Mouse (Mus musculus): ENCODE data around the gene Taf8.

Gene Taf8

DNA sequence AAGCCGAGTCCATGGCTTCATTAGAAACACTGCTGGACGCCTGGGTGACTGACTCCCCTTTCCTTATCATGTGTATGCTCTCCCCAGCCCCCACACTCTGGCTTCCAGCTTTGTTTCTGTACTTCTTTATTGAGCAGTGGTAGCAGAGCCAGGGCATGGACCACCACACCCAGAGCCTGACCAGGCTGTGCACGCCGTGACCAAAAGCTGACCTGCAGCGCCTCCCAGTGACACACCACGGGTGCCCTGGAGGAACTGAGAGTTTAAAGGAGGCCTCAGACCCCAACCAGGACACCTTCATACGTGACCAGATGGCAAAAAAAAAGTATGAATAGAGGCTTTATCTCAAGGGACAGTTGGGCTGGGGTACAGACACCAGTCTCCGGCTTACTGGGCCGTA is 11.3 kb downstream of the Taf8 start:
- no peak for DNase-seq (ENCODE audit: extremely low spot score, low read depth, low spot score)

DNA sequence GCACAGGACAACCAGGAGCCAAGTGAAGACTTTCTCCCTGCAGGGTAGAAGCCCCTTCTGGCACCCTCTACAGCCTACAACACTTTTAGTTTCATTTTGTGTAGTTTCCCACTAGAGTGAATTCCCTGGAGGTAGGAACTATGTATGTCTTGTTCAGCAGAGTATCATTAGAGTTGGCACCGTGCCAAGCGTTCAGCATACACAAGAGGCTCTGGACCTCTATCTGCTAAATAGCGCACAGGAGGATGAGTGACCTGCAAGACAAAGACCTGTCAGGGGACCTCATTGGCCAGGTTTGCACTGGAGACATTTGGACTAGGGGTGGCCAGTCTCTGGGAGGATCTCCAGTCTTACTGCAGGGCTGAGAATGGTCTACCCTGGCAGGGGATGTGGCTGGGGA is 16.3 kb downstream of the Taf8 start:
- no peak for DNase-seq (ENCODE audit: extremely low spot score, low read depth, low spot score)

DNA sequence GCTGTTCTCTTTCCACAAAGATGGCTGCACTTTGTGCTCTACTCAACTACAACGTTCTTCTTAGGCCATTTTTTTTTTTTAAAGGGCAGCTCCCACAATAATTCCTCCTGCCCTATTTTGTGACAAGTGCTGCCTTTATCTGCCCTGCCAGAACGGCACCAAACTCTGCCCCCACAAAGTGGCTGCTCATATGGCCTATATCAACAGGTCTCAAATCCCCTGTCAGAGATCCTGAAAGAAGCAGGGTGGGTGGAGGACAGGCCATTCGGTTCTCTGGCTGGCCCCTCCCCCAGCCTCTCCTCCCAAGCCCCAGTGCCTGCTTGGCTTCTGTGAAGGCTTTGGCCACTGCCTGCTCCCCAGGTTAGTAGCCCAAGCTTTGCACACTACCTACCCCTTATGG is 17.1 kb downstream of the Taf8 start:
- DNase-seq (ENCODE audit: extremely low spot score, low read depth, low spot score): no peak

DNA sequence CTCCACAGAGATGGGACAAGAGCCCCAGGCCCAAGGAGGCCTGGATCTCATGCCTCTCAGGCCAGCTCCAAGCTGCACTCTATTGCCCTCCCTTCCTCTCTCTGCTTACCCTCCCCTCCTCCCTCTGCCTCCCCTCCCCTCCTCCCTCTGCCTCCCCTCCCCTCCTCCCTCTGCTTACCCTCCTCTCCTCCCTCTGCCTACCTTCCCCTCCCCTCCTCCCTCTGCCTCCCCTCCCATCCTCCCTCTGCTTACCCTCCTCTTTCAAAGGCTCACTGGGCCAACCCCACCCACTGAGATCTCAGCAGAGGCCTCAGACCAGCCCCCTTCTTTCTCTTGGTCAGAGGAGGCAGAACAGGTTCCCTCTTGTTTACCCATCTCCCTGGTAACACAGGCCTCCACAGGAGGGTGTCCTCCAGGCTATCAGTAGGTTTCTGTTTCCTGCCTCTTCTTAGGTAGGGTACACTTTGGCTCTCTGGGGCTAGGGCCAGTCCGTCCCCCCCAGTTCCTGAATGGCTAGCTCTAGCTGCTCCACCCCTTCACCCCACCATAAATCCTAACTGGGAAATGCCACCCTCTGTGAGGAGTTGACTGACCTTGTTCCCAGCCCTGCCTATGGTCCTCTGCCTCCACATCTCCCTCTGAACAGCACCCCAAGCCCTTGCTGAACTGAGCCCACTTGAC is 17.7 kb downstream of the Taf8 start:
- no peak for DNase-seq (ENCODE audit: extremely low spot score, low read depth, low spot score)

DNA sequence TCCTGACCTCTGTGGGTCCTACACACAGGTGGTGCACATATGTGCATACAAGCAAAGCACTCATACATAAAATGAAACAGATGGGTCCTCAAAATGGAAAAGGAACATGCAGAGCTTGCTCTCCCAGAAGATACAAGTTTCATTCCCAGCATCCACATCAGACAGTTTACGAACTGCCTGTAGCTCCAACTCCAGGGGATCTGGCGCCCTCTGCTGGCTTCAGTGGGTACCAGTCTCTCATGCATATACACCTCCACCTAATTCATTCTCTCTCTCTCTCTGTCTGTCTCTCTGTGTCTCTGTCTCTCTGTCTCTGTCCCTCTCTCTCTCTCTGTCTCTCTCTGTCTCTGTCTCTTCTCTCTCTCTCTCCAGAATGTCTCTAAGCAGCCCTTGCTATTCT is 19.7 kb downstream of the Taf8 start:
- no peak for DNase-seq (ENCODE audit: extremely low spot score, low read depth, low spot score)

DNA sequence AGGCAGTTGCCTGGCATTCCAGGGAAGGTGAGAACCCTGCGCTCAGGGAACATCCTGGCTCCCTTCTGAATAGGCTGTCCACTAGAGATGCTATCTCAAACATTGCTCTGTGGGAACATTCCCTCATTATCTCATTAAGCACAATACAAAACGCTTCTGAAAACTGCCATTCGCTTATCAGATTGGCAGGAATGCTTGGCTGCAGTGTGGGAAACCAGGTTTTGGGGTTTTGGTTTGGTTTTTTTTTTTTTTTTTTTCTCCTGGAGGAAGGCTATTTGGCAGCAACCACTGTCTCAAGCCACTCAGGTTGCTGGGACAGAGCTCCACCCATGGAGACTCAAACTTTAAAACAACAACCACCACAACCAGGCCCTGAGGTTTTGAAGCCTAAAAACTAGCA is 22.2 kb downstream of the Taf8 start:
- no peak for DNase-seq (ENCODE audit: extremely low spot score, low read depth, low spot score)

DNA sequence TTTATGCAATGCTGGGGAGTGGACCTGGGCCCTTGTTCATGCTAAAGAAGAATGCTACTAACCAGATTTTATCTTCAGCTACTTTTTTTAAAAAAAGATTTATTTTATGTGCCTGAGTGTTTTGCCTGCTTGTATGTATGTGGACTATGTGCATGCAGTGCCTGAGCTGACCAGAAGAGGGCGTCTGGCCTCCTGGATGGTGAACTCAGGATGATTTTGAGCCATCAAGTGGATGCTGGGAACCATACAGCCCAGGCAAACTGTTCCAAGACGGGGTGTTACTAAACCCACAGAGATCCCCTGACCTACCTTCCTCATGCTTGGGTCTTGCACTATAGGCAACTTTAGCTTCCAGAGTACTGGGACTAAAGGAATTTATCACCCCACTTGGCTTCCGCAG is 26.4 kb downstream of the Taf8 start:
- DNase-seq (ENCODE audit: extremely low spot score, low read depth, low spot score): no peak

DNA sequence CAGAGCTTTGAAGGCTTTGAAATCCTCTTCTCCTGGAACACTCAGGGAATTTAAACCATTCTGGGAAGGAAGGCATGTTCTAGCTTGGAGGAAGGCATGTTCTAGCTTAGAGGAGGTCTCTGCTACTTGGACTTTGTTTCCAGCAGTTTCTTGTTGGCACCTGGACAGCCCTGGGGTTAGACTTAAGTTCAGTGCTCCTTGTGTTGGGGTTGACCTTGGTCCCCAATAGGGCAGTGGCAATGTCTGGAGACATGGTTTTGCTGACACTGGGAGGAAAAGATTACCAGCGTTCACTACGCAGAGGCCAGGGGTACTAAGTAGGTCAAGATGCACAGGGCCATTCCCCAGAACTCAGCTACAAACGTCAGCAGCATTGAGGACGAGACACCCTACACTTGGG is 26.9 kb downstream of the Taf8 start:
- no peak for DNase-seq (ENCODE audit: extremely low spot score, low read depth, low spot score)

DNA sequence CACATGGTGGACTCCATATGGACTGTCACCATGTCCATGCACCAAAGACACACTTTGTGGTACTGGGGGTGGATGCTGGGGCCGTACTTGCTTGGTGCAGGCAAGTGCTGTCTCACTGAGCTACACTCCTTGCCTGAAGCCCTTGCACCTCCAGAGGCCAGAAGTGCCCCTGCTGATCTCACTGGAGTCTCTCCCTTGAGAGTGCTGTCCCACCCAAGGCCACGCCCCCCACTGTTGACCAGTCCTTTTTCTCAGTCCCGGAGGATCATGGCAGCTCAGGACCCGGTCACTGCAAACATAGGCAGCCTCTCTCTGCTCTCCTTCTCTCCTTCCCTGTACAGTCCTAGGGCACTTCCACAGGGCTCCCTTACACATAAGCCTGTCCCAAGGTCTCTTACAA is 27.8 kb downstream of the Taf8 start:
- no peak for DNase-seq (ENCODE audit: extremely low spot score, low read depth, low spot score)

DNA sequence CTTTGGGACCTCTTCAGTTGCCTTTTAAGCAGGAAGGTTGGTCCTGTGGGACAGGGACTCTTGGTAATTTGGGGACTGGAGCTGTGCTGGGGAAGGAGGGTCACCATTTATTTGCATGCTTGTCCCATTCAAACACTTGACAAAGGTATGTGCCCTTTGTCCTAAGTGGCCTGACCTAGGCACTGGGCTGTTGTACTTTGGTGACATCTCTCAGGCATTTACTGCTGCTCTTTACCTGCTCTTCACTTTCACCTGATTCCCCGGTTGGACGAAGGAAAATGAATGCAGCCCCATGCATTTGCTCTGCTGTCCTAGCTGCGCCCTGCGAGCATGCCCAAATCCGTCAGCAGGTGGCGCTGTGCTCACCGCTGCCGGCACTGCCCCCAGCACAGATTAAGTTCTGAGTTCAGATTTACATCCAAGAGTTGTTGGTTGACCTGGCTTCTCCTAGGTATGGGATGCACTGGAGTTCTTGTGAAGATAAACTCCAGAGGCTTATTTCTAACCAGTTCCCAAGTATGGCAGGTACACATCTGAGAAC is 28.6 kb downstream of the Taf8 start:
- DNase-seq (ENCODE audit: extremely low spot score, low read depth, low spot score): no peak

DNA sequence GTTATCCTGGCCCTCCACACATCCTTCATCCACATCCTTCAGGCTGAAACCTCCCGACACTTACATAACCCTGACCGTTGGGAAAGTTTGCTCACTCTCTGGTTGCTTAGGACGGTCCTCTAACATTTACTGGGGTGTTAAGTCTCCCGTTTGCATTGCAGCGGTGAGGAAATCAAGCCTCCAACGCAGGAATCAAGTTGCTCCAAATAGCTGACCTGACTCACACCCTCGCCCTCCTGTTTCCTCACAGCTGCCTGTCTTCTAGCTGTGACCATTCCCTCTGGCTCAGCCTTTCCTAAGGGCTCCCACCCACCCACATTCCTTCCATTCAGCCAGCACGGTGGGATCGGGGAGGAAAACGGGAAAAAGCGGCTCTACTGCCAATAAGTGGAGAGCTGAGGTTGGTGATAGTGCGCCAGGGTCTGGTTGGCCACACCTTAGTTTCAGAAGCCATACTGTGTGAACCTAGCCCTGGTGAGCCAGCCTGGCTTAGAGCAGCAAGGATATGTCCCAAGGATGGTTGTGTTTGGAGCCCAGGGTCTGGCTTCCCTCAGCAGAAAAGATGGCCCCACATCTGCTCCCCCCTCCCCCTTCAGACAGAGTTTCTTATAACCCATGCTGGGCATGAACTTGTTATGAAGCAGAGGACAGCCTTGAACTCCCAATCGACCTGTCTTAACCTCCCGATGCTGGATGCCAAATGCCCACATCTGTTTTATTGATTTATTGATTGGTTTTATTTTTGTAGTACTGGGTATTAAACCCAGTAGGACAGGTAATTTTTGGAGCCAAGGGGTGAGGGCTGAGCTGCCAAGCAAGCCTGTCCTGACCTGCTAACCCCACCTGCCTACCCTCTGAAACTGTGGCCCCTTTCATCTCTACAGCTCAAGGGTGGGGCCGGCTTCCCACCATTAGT is 29.4 kb downstream of the Taf8 start:
- DNase-seq (ENCODE audit: extremely low spot score, low read depth, low spot score): no peak

DNA sequence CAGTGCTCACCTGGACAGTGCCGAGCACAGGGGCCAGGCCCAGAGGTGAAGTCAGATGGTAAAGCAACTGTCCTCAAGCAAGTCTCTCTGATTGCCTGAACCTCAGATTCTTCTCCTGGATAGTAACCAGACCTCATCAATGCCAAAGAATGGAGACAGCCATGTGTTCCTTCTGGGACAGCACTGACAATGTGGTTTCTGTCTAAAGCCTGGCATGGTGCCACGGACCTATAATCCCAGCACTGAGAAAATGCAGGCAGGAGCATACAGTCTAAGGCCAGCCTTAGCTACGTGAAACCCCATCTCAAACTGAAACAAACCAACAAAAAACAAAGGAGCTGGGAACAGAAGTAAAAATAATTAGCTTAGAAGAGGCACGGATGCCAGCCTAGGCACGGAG is 31.4 kb downstream of the Taf8 start:
- no peak for DNase-seq (ENCODE audit: extremely low spot score, low read depth, low spot score)

DNA sequence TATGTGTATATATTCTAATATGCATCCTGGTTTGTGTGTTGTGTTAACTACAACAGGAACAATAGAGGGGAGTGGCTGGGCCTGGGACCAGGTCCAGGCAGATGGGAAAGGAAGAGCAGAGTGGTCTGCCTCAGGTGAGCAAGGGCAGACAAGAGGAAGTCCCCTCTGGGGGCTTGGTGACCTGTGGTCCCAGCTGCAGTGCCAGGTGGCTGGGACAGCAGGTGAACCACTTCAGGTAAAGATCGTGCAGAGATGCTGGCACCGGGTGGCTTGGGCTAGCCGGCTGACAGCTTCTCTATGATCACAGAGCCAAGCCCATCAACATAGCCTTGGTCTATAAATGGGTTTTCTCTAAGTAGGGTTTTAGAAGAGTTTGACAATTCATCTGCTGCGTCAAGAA is 32.0 kb downstream of the Taf8 start:
- no peak for DNase-seq (ENCODE audit: extremely low spot score, low read depth, low spot score)

DNA sequence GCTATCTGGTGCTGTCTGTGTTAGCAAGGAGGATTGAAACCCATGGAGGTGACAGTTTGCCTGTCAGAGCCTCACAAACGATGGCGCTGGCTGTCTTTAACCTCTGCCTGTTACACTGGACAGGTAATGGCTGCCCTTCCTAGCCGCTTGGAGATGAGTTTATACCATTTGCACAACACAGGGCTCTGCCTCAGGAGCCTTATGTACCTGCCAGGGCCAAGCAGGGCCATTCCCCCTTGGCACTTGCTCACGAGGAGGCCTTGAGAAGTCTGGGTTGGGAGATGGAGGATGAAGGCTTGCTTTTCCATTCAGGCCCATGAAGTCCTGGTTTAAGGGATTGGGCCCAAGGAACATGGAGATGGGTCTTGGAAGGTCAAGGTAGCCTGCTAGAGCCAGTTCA is 32.5 kb downstream of the Taf8 start:
- DNase-seq (ENCODE audit: extremely low spot score, low read depth, low spot score): no peak

DNA sequence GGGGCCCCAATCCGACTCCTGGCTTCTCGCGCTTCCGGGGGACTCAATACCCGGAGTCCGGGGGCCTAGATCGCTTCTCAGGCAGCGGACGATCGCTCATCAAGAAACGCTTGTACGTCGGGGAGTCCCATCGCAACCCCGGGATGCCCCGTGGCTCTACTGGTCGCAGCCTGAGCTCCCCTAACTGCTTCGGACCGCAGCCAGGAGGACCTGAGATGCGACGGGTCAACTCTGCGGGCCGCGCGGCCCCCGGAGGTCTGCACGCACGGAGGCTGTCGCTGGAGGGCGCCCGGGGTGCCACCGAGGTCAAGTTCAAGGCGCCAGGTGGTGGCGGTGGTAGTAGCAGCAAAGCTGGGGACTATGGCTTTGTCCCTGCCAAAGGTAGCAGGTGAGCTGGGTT is 33.6 kb downstream of the Taf8 start:
- no peak for DNase-seq (ENCODE audit: extremely low spot score, low read depth, low spot score)

DNA sequence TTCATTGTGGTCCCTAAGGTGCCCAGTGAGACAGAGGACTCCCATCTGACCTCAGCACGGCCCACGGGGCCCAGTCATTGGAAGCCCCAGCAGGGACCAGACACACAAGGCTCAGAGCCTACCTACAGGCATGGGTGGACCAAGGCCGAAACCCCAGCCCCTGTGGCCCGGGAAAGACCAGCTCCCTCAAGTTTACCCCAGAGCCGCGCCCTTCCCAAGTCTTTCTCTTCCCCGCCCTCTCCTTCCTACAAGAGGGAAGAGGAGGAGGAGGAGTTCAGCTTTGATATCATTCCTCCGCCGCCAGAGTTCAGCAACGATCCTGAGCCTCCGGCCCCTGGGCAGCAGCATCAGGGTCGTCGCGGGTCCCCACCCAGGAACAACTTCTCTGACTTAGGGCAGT is 34.0 kb downstream of the Taf8 start:
- DNase-seq (ENCODE audit: extremely low spot score, low read depth, low spot score): no peak

DNA sequence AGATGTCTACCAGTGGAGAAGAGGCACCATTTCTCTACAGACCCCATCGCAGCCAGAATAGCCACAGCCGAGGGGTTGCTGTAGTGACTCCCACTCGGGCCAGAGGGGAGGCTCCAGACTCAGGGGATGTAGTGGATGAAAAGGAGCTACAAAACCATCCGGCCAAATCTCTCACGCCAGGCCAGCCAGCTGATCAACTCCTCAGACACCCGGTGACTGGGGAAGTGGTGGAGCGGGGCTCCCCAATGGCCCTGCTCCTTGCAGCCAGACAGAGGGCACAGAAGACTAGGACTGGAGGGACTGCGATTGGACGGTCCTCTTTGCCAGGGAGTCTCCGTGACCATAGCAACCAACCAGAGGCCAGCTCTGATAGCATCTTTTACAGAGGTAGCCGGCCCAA is 34.4 kb downstream of the Taf8 start:
- DNase-seq (ENCODE audit: extremely low spot score, low read depth, low spot score): no peak

DNA sequence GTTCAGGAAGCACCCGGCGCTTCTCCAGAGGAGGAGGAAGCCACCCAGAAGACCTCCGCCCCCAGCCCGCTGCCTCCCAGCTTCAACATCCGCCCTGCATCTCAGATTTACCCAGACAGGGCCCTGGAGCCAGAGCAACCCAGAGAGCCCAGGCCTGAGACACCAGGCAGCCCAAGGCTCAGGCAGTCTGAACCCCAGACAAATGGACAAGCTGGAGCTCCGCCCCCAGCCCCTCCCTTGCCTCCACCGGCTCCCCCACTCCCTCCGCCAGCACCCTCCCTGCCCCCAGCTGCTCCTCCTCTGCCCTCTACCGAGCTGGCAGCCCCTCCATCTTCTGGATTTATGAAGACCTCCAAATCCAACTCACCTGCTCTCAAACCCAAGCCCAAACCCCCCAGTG is 35.8 kb downstream of the Taf8 start:
- DNase-seq (ENCODE audit: extremely low spot score, low read depth, low spot score): no peak

DNA sequence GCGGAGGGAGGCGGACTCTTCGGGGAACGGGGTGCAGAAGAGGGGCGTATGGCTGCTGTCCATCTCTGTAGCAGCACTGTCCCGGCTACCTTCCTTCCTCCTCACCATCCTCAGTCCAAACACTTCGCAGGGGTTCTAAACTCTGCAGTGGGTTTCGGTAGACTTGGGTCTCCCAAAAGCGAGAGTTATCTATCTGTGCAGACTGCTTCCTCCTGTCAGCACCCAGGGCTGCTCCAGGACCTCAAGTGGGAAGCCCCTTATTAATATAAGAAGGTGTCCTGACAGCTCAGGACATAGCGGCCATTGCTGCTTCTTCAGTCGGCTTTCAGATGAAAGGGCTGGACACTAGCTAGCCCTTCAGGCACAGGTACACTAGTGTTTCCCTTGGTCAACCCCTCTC is 37.1 kb downstream of the Taf8 start:
- DNase-seq (ENCODE audit: extremely low spot score, low read depth, low spot score): no peak

DNA sequence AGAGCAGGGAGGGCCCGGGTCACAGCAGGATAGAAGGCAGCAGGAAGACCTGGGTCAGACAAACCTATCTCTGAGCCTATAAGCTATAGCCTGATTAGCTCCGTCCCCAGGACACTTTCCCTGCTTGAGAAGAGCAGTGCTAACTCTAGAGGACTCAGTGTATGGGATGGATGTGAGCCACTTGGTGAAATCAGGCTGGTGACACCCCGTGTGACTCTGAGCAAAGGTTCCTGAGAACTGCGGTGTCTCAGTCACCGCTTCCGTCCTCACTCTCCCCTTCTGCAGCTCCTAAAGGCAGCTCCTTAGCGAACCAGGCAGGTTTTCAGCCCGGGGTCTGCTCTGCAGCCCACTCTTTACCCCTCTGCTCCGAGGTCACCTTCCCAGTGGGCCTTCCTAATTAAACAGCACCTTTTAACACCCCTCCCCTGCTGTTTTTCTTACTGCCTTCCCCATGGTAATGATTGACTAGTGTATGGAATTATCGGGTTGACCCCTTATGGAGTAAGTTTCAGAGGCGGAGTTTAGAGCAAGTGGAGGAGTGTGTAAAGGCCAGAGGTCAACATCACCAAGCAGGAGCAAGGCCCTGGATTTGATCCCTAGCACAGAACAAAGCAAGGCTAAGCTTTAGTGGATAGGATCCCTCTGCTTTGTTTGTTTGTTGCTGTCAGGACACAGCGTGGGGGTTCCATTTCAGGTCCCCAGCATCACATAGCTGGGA is 37.7 kb downstream of the Taf8 start:
- no peak for DNase-seq (ENCODE audit: extremely low spot score, low read depth, low spot score)

DNA sequence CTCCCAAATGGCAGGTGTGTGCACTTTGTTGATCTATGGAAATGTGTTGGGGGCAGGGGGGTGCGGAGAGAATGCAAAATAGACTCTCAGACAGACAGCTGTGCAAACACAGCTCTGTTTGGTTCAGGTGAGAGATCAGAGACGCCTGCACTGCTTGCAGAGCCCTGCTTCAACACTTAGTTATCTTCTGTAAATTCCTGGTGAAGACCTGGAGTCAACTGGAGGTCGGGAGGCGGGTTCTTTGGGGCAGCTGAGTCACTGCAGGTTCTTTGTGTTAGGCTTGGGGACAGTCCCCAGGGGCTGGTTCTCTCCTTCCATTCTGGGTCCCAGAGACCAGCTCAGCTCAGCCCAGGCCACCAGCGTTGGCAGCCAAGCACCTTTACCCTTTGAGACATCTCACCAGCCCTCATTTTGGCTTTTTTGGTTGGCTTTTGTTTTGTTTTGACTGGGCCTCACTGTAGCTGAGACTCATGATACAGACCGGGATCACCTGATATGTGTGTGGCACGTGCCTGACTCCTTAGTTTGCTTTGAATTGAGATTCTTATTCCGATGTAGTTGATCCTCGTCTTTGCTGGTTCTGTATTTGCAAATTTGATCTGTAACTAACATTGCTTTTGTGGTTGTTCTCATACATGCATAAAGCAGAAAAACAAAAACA is 39.2 kb downstream of the Taf8 start:
- DNase-seq (ENCODE audit: extremely low spot score, low read depth, low spot score): no peak

All from hindlimb bud, embryonic 11.5 days (tissue).